Mouse (Mus musculus) cortical plate, adult 2 months (tissue): ENCODE results near the gene Prss43. TPM values are rescaled to one million over a fixed set of nuclear protein-coding genes. Genes with fewer than 3 reads are reported as not detected.

ENCODE experiments used
- H3K27ac ChIP-seq: fragments of 200-500 bp; 2 replicates; pipeline ENCODE4 v1.5.1; 2012; ENCODE audit warnings: low read length, control low read depth, inconsistent platforms; ENCODE audit not compliant: insufficient read depth
- H3K4me1 ChIP-seq: fragments of 200-500 bp; 2 replicates; pipeline ENCODE4 v1.6.1; 2011; ENCODE audit warnings: low read length; ENCODE audit not compliant: control insufficient read depth, insufficient read depth
- H3K4me3 ChIP-seq: fragments of 200-500 bp; 2 replicates; pipeline ENCODE4 v1.5.1; 2011; ENCODE audit warnings: mild to moderate bottlenecking, low read length, control low read depth; ENCODE audit not compliant: insufficient read depth
- CTCF ChIP-seq: fragments of 200-500 bp; IDR thresholded peaks from 2 replicates; pipeline ENCODE4 v1.5.1; 2011; ENCODE audit warnings: mild to moderate bottlenecking, control low read depth, low read length; ENCODE audit not compliant: insufficient read depth; ENCODE audit errors: extremely low read depth
- POLR2A ChIP-seq: fragments of 200-500 bp; IDR thresholded peaks from 2 replicates; pipeline ENCODE4 v1.6.1; 2011; ENCODE audit warnings: mild to moderate bottlenecking, low read length, control low read depth; ENCODE audit not compliant: insufficient read depth; ENCODE audit errors: extremely low read depth
- polyA plus RNA-seq: library from polyadenylated mRNA; depleted of rRNA; stranded (reverse); fragments of >200 nt; gene quantifications from 2 replicates; pipeline ENCODE4 v1.2.3, GENCODE M21; 2012

Prss43 gene
- polyA plus RNA-seq, 1 experiment = 0.08 TPM

DNA sequence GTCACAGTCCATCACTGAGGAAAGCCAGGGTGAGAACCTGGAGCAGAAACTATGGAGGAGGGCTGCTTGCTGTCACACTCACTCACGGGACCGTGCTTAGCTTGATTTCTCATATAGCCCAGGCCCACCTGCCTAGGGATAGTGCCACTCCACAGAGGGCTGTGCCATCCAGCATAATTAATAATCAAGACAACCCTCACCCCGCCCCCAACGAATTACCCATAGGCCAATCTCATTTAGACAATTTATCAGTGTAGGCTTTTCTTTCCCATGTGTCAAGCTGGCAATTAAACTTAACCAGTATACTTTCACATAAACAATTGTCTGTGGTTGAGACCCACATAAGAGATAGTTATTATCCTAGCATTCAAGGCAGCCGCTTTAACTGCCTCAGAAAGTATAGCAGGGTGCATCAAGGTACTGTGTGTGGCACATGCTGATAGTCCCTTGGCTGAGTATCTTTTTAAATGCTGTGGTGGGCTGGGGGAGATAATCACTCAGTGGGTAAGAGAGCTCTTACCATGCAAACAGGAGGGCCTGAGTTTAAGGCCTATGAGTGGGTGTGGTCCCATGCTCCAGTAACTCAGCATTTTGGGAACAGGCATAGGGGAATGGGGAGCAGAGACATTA is 32.6 kb downstream of the Prss43 start:
- TF ChIP-seq POLR2A (no peak), CTCF (no peak)
- no peak overlapping the region for H3K4me3 ChIP-seq

DNA sequence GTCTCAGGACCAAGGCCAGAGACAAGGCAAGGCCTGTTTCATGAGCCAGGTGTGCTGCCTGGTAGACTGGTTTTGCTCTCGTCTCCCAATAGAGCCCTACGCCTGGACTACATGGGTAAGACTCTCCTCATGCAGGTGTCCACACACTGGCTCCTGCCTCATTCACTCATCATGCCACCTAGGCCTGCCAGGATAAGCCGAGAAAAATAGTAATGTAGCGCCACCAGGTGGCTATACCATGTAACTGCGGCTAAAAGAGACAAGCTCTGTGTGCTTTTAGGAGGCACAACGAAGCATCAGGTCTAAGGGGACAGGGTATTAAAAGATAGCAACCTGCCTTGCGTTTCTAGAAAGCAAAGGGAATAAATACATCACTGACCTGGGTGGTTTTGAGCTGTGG is 44.5 kb downstream of the Prss43 start:
- Histone ChIP-seq H3K4me3 (no peak overlapping the region), H3K27ac (no peak overlapping the region), H3K4me1 (no peaks in the 10 kb centered on the region)
- TF ChIP-seq POLR2A (no peak), CTCF (peak; percentile 89)

More for the DNA sequence above, 32.6 kb downstream of the Prss43 start:
- H3K27ac ChIP-seq = no peak overlapping the region
- H3K4me1 ChIP-seq = no peaks in the 10 kb centered on the region

DNA sequence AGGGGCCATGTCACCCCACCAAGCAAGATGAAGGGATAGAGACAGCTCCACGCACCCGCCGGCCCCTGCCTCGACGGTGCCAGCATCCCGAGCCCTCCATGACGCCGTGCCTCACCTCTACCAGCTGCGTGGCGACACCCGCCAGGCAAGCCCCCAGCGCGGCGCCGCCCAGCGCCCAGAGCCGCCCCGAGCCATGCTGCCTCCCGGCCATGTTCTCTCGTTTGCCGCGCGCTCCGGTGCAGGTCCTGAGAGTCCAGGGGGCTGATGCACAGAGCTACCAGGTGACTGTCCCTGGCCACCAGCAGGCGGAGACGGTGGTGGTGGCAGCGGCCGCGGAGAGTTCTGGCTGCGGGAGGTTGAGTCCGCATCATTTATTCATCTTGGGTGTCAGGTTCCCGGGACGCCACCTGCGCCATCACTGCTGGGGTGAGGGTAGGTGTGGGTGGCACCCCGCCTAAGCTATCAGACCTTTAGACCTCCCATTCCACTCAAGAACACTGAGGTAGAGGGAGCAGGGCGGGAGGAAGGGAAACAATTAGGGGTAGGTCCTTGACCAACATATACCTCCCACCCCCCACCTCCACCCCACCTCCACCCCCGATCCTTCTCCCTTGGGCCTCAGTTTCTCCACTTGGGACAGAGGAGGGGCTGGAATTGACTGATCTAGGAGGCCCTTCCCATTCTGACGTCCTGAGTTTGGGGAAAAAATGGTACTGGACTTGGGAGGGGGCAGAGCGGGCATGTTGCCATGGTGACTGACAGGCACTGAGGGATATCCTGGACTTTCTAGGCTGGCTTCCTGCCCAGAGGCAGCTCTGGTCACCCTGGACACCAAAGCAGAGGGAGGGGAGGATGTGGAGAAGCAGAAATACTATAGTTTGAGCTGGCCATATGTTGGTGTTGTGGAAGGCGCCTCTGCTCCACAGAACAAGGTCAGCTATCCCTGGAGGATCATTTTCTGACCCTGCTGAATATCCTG is 47.5 kb downstream of the Prss43 start:
- no peak for TF ChIP-seq CTCF
- no peak for TF ChIP-seq POLR2A
- no peak overlapping the region for H3K27ac ChIP-seq
- peak overlapping the region; percentile 8 for H3K4me3 ChIP-seq
- peaks cover 2% of the 10 kb centered on the region; the same call in 1 of the 2 replicates for H3K4me1 ChIP-seq

DNA sequence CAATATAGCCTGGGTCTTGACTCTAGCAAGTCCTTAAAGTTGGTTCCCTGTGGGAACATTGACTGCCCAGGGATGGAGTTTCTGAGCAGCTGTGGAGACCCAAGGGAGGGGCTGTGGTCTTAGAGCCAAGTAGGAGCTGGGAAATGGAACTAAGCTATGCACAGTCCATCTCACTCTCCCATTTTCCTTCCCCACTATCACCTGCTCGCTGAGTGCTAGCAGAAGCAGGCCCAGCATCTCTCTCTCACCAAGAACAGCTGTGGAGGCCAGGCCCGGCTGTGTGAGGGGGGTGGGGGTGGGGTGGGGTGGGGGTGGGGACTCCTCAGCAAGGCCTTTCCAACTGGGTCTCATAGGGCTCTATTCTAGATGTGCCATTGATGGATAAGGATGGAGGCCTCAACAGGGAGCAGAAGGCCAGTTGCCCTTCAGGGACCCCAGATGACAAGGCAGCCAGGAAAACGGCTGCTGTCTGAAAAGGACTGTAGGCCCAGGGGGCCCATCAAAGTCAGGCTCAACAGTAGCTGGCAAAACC is 48.2 kb downstream of the Prss43 start:
- TF ChIP-seq POLR2A (no peak), CTCF (no peak)
- no peak overlapping the region for H3K4me3 ChIP-seq
- H3K4me1 ChIP-seq = peaks cover 2% of the 10 kb centered on the region; the same call in 1 of the 2 replicates
- no peak overlapping the region for H3K27ac ChIP-seq

DNA sequence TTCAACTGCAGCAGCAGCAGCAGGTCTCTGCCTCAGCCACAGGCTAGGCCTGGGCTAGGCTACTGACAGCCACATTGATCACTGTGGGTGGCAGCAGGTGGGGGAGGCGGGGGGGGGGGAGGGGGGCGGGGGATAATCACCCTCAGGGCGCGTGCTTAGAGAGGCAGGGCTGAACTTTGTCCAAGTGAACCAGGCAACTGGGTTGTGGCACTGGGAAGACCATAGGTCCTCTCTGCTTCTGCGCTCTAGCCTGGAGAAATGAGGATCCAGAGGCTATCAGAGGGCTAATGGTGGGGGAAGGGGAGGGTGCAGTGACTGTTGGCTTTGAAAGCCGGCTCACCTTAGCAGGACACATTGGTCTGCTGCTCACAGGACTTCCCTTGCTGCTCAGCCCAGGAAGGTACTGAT is 48.8 kb downstream of the Prss43 start:
- H3K4me1 ChIP-seq = peaks cover 2% of the 10 kb centered on the region; the same call in 1 of the 2 replicates
- no peak overlapping the region for H3K27ac ChIP-seq
- no peak for TF ChIP-seq POLR2A
- no peak for TF ChIP-seq CTCF
- H3K4me3 ChIP-seq = no peak overlapping the region

DNA sequence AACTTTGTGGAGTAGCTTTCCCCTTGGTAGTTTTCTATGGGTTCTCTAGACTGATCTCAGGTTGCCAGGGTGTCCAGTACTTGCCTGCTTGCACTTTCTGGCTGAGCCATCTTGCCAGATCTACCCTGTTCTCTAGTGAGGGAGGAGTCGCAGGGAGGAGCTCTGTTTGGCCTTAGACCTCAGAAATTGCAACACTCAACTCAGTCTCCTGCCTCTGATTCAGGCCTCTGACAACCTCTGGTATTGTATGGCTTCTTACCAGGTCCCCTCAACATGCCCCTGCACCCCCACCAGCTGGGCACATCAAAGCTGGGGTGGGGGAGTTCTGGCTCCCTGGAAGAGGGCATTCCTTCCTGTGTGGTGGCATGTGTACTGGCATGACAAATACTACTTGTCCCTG is 50.9 kb downstream of the Prss43 start:
- Histone ChIP-seq H3K4me3 (no peak overlapping the region), H3K27ac (no peak overlapping the region), H3K4me1 (peaks cover 2% of the 10 kb centered on the region; the same call in 1 of the 2 replicates)
- TF ChIP-seq CTCF (no peak), POLR2A (no peak)

DNA sequence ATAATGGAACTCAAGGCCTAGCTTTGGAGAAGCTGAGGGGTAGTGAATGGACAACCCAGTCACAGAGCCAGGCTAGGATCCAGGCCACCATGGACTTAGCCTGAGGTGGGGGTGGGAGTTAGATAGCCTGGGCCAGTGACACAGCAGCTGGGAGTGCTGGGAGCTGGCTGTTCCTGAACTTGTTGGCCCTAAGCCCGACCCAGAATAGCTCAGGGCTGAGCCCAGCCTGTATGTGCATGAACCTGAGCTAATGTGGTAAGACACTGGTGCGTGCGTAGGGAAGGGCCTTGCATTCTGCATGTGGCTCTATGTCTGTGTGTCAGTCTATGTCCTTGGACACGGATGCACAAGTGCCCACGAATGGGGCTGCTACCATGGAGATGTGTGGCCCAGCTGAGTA is 51.4 kb downstream of the Prss43 start:
- H3K4me1 ChIP-seq = peaks cover 2% of the 10 kb centered on the region; the same call in 1 of the 2 replicates
- no peak for TF ChIP-seq CTCF
- TF ChIP-seq POLR2A = no peak
- no peak overlapping the region for H3K4me3 ChIP-seq
- H3K27ac ChIP-seq = no peak overlapping the region

DNA sequence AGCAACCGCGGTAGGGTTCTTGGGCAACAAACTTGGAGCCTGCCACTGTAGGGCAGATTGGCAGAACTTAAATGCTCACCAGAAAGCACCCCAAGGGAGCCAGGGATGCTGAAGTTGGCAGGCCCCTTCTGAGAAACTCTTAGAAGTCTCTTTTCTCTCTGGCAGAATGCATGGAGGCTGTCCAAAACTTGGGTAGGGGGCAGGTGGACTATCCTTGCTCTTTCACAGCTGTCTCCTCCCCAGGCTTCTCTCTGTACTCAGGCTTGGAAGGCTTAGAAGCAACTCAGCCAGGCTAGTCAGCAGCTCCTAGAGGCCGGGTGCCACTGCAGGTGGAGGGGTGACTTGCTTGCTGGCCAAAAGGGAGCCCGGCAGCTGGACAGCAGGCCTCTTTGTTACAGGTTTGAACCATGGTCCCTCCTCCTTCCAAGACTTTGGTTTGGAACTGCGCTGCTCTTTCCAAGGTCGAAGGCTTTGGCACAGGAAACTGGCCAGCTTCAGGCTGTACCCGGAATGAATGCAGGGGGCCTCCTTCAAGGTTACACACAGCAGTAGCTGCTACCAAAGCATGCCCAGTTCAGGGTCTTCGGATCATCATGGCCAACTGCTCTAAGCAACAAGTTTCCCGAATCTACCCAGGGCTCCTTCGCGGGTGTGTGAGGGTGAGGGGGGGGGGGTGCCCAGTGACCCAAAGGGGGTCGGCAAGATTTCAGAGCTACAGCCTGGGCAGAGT is 52.9 kb downstream of the Prss43 start, which contains the start of gene Als2cl:
Als2cl (plus strand) TSS at position 680 of the 730 bp plus-strand sequence.
- H3K27ac ChIP-seq = peak within 1 kb of the TSS; percentile 88
- H3K4me1 ChIP-seq = peaks cover 2% of the 10 kb centered on the region; the same call in 1 of the 2 replicates
- TF ChIP-seq CTCF = no peak
- 0 out of 2 replicates have a peak, but pooled peaks have one; percentile 23 for TF ChIP-seq POLR2A
- H3K4me3 ChIP-seq = peak within 1 kb of the TSS; percentile 41
